Mouse (Mus musculus) c-Kit-positive CD71-negative TER-119-negative erythroid progenitor cells, embryonic 14.5 days (primary cell): ENCODE measurements around the gene Ripor3.

Experiments
- DNase-seq: peaks from one replicate; pipeline ENCODE4 v3.0.0-alpha.2; 2013; ENCODE audit warnings: low read depth

The Ripor3 gene

GRCm38 (mm10) chr2:168028376-168028775 is 18.0 kb upstream of the Ripor3 start:
- no peak for DNase-seq

GRCm38 (mm10) chr2:168026467-168026866 is 16.0 kb upstream of the Ripor3 start:
- no peak for DNase-seq

GRCm38 (mm10) chr2:168025882-168026281 is 15.5 kb upstream of the Ripor3 start:
- no peak for DNase-seq

DNA sequence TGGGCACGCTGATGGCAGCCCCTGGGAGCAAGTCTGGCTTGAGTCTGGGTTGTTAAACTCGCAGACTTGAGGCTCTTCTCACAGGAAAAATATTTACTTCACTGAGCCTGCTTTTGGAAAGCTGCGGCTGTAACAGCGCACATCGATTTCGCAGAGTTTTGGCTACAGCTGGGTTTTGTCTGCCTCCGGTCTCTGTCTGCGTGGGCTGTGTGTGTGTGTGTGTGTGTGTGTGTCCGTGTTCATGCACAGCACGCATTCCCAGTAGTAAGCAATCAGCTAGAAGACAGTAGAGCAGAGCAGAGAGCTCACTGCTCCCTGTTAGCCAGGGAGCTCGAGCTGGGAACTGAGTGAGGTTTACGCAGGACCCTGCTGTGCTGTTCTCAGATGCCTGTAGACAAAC is 14.8 kb upstream of the Ripor3 start:
- no peak for DNase-seq

- DNase-seq = no peak
These were observed 13.5 kb upstream of the Ripor3 start for GRCm38 (mm10) chr2:168023763-168024402.

- no peak for DNase-seq
These were observed 8.8 kb upstream of the Ripor3 start for GRCm38 (mm10) chr2:168019201-168019715.

DNA sequence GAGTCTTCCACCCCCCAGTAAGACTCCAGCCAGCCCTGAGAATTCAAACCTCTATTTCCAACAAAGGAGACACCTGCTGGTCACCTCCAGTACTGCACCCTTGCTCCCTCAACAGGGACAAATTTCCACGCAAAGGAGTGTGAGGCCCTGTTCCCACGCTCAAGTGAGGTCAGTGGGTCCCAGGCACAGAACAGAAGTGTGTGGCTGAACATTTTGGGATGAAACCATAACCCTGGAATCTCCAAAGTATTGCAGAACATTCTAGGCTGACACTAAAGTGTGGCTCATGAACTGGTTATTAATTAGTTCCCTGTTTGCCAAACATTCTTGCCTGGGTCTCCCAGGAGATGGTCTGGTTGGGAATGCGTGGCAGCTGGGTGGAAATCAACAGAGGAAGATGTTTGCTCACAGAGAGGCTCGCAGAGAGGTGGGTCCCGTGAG is 6.6 kb upstream of the Ripor3 start:
- DNase-seq = peak; percentile 54

DNA sequence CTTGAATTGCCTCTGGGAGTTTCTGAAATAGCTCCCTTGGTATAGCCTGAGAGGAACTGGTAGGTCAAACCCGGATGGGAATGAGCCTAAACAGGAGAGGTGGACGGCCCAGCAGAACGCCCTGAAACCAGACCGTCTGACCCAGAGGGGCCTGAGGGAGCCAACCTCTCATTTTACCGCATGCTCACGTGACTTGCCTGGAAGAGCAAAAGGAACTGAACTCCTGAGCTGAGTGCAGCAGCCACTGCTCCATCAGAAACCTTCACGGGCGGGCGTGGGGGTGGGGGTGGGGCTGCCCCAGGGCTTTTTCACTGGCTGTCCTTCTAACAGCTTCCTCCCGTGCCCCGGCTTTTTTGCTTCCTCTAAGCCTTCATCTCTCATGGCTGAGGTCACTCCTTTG is 475 bp upstream of the Ripor3 start:
- no peak for DNase-seq

DNA sequence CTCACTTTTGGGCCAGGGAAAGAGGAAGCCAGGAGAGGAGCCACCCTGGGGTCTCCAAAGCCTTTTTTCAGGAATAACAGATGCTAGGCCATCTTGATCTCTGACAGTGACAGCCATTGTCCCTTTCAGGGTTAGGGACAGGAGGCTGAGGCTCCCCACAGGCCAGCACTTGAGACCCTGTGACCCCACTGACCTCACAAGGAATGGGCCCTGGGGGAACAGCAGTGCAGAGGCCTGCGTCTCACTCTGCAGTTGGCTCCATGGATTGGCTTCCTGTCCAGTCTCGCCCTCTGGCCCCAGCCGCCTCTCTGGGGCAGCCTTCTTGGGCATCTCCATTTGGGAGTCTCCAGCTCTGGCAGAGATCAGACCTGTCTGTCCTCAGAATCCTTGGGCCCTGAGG is 2.3 kb downstream of the Ripor3 start:
- DNase-seq = no peak

DNA sequence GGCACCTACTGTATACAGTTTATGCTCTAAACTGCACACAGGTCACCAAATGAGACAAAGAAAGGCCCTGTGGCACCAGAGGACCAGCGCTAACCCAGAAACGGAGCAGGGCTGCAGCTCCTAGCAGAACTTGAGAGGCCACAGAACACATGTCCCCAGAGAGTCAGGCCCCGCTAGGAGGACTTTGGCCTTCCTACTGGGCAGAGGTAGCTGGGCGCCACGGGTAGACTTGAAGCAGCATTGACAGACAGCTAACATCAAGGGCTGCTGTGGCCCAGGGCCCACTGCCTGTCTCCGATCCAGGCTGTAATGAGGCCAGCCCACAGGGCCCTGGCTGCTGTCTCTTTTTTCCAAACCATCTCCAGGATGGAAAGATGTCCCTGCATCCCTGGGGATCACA is 3.9 kb downstream of the Ripor3 start:
- no peak for DNase-seq

GRCm38 (mm10) chr2:168005616-168006015 is 4.8 kb downstream of the Ripor3 start:
- no peak for DNase-seq

- DNase-seq = no peak
These were observed 5.4 kb downstream of the Ripor3 start for GRCm38 (mm10) chr2:168005005-168005404.

DNA sequence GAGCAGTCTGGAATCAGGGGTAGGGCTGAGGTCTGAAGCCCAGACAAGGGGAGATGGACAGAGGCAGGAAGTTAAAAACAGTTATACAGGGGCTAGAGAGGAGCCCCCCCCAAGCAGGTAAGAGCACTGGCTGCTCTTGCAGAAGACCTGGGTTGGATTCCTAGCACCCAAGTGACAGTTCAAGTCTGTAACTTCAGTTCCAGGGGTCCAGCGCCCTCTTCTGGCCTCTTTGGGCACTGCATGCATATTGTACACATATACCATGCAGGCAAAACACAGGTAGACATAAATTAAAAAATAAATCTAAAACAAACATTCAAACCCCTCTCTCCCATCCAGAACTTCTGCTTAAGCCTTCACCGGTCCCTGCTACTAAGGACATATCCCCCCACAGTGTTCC is 6.0 kb downstream of the Ripor3 start:
- no peak for DNase-seq

GRCm38 (mm10) chr2:168003431-168003830 is 7.0 kb downstream of the Ripor3 start:
- DNase-seq = no peak

- DNase-seq = no peak
These were observed 7.5 kb downstream of the Ripor3 start for GRCm38 (mm10) chr2:168002884-168003283.

- no peak for DNase-seq
These were observed 8.2 kb downstream of the Ripor3 start for GRCm38 (mm10) chr2:168002188-168002587.

- no peak for DNase-seq
These were observed 11.2 kb downstream of the Ripor3 start for GRCm38 (mm10) chr2:167999145-167999743.

DNA sequence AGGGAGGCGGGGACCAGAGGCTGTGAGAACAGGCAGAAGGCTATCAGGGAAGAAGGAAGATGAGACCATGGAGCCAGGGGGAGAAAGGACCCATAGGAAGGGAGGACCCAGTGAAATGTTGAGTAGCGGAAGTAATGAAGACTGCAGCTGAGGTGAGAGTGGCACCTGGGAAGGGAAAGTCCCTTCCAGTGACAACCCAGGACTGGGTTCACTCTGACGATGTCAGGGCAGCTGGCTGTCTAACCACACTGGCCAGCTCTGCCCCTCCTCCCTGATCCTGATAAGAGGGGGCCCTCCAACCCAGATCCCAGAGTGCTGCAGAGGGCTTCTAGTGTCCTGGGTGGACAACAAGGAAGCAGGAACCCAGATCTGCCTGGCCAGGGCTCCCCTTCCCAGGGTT is 12.9 kb downstream of the Ripor3 start:
- DNase-seq = no peak

GRCm38 (mm10) chr2:167996672-167997215 is 13.7 kb downstream of the Ripor3 start:
- no peak for DNase-seq

DNA sequence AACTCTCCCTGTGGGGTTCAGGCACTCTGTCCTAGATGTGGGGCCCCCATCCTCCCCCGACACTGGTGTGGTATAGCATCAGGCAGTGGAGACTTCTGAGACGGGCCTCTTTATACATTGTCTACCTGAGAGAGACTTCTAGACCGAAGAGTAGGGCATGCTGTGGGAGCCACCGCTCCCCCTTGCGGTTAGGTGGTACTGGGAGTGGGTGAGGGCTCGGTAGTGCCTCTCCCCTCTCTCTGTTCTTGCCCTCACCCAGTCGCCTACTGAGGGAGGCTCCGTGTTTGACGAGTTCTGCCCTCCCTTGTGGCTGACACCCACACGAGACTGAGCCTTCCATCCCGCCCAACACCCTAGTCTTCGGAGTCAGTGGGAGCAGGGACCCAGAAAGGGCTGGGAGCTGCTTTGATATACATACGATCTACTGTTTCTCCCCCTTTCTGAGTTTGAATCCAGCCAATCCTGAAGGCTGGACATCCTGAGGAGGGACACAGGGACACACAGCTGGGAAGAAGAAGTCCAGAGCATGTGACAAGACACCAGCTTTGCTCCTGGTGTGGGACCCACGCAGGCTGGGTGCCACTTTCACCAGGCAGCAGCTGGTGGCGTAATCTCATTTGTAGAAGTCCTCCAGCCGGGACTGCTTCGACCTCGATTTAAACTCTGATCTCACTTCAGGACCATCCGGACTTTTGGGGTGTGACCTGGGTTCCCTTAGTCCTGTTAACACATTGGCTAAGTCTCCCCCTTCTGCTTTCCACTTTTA is 14.4 kb downstream of the Ripor3 start:
- DNase-seq = no peak

GRCm38 (mm10) chr2:167993260-167993659 is 17.2 kb downstream of the Ripor3 start:
- DNase-seq = no peak

DNA sequence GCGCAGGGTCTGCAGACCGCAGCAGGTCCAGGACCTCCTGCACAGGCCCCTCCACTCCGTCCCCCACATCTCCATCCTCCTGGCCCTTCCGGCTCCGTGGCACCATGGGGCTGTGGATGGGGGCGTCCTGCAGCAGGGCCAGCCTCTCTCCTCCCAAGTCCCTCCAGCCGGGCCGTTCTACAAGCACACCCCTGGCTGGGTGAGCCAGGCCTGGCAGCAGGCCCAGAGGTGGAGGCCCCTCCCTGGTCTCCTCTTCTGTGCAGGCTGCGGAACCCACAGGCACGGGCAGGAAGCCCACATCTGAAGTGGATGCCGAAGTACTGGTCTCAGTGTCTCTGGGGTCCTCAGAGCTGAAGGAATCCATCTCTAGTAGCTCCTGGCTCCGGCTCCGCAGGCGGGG is 21.1 kb downstream of the Ripor3 start:
- DNase-seq = no peak

DNA sequence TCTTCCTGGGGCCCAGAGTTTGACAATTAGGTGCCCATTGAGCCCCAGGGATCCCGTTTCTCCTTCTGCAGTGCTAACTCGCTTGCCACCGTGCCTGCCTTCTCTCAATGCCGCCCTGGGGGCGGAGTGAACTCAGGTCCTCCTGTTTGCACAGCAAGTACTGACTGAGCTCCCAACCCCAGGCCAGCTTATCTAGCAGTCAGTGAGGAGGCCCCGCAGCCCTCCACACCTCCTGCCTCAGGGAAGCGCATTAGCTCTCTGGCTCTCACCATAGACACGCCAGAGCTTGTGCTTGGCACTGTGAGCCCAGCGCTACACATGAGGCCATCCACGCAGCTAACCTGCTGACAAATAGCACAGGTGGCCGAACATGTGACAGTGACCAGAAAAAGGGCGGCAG is 22.8 kb downstream of the Ripor3 start:
- no peak for DNase-seq
